Mouse (Mus musculus): ENCODE results near the gene Hivep3.

- TF ChIP-seq CTCF (conservative IDR thresholded peaks at IDR 0.05; ENCODE audit: low read length) (no peak), NANOG (IDR thresholded peaks at IDR 0.05; ENCODE audit: borderline replicate concordance, low read length) (no peak), POU5F1 (IDR thresholded peaks at IDR 0.05; ENCODE audit: borderline replicate concordance, low read length) (no peak)
Measured at GRCm38 (mm10) chr4:119975822-119976221, 242.2 kb downstream of the Hivep3 start.
